Mouse (Mus musculus): ENCODE data around the gene Olfr1271. TPM values are rescaled to one million over a fixed set of nuclear protein-coding genes. Genes with fewer than 3 reads are reported as not detected.
"Not testable (repeated sequence)": the region's sequence is repeated elsewhere in the genome, so short reads cannot be mapped to it uniquely, and the experiment has no call there.

Gene Olfr1271
- not detected in 2 replicates for polyA plus RNA-seq (2014; fragmentation: Nextera tagmentation; extraction: Ambion mirVana)

DNA sequence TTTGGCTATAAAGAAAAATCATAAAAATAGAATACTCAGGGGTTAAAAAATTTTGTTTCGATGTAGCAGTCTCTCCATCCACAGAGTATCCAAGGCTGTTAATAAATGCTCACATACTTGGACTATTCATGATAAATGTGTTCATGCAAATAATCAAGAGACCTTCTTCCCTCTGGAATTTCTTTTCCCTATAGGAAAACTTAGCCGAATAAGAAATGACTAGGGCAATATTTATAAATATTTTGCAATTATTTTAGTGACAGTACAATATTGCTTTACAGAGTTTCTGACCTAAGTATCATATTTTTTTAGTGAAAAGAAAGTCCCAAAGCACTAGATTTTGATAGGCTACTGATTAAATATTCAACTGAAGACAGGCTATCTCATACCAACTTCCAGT lies at the start of gene Olfr1271:
Gene Olfr1271, minus strand, starts transcription at position 101 of the 400 bp plus-strand sequence.
- DNase-seq (ENCODE audit: low spot score) (no peak), ATAC-seq (ENCODE audit: low FRiP score) (no peak)
- Histone ChIP-seq H3K4me1 (replicated peaks; ENCODE audit: control insufficient read depth, insufficient read depth, low read length) (no peaks in the 10 kb centered on the region), H3K27ac (no peak within 1 kb of the TSS), H3K27me3 (ENCODE audit: control insufficient read depth, insufficient read depth, low read length) (no peaks in the 10 kb centered on the region), H3K9me3 (ENCODE audit: control insufficient read depth, low read length) (no peaks in the 10 kb centered on the region), H3K4me2 (replicated peaks) (no peak within 1 kb of the TSS), H3K4me3 (replicated peaks; ENCODE audit: low read length) (no peak within 1 kb of the TSS), H3K9ac (no peak within 1 kb of the TSS), H3K36me3 (replicated peaks; ENCODE audit: control insufficient read depth, insufficient read depth) (no peaks in the 10 kb centered on the region)
- WGBS, result 91% methylated on average over 2 of the region's 2 CpGs

GRCm38 (mm10) chr2:90292741-90293140 lies 21.9 kb upstream of the Olfr1271 start, which contains the start of gene Olfr1272:
Gene Olfr1272, minus strand, starts transcription at chr2:90292841.
- WGBS, result 77% methylated on average over 6 of the region's 6 CpGs
- no peaks in the 10 kb centered on the region for H3K9me3 ChIP-seq (ENCODE audit: control insufficient read depth, low read length)
- H3K9ac ChIP-seq, result no peak within 1 kb of the TSS
- ATAC-seq (ENCODE audit: low FRiP score), result no peak
- no peaks in the 10 kb centered on the region for H3K4me1 ChIP-seq (replicated peaks; ENCODE audit: control insufficient read depth, insufficient read depth, low read length)
- no peak for DNase-seq (ENCODE audit: low spot score)
- no peak within 1 kb of the TSS for H3K27ac ChIP-seq
- H3K36me3 ChIP-seq (replicated peaks; ENCODE audit: control insufficient read depth, insufficient read depth), result no peaks in the 10 kb centered on the region
- H3K4me3 ChIP-seq (replicated peaks; ENCODE audit: low read length), result no peak within 1 kb of the TSS
- H3K27me3 ChIP-seq (ENCODE audit: control insufficient read depth, insufficient read depth, low read length), result no peaks in the 10 kb centered on the region
- H3K4me2 ChIP-seq (replicated peaks), result no peak within 1 kb of the TSS

DNA sequence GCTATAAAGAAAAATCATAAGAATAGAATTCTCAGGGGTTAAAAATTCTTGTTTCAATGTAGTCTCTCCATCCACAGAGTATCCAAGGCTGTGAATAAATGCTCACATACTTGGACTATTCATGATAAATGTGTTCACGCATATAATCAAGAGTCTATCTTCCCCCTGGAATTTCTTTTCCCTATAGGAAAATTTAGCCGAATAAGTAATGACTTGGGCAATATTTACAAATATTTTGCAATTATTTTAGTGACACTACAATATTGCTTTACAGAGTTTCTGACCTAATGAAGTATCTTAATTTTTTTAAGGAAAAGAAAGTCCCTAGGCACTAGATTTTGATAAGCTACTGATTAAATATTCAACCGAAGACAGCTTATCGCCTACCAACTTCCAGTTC lies 13.3 kb downstream of the Olfr1271 start, which contains the start of gene Olfr142:
Gene Olfr142, minus strand, starts transcription at position 101 of the 400 bp plus-strand sequence.
- Histone ChIP-seq H3K27ac (no peak within 1 kb of the TSS), H3K9me3 (ENCODE audit: control insufficient read depth, low read length) (no peaks in the 10 kb centered on the region), H3K4me3 (replicated peaks; ENCODE audit: low read length) (no peak within 1 kb of the TSS), H3K27me3 (ENCODE audit: control insufficient read depth, insufficient read depth, low read length) (no peaks in the 10 kb centered on the region), H3K36me3 (replicated peaks; ENCODE audit: control insufficient read depth, insufficient read depth) (no peaks in the 10 kb centered on the region), H3K4me1 (replicated peaks; ENCODE audit: control insufficient read depth, insufficient read depth, low read length) (no peaks in the 10 kb centered on the region), H3K9ac (no peak within 1 kb of the TSS), H3K4me2 (replicated peaks) (no peak within 1 kb of the TSS)
- 88% methylated on average over 4 of the region's 4 CpGs for WGBS
- ATAC-seq (ENCODE audit: low FRiP score), result no peak
- no peak for DNase-seq (ENCODE audit: low spot score)

DNA sequence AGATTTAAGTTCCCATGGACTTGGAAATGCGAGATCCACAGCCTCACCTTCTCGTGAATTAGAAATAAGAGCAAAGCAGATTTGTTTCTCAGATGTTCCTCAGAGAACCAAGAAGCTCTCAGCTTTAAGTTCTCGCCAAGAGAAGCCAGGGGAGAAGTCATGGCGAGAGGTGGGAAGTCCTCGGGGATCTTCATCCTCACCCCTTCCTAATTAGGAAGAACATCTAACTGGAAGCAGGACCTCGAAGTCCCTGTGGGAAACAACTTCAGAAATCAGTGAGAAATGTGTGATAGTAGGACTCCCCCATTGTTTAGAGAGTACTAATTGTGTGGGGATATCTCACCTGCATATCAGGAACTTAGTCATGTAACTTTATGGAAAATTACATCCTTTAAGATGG lies 46.4 kb downstream of the Olfr1271 start, which contains the start of gene Olfr1506:
Gene Olfr1506, minus strand, starts transcription at position 101 of the 400 bp plus-strand sequence.
- H3K9ac ChIP-seq; DNase-seq (ENCODE audit: low spot score); H3K4me1 ChIP-seq (replicated peaks; ENCODE audit: control insufficient read depth, insufficient read depth, low read length); H3K9me3 ChIP-seq (ENCODE audit: control insufficient read depth, low read length); H3K4me2 ChIP-seq (replicated peaks); H3K36me3 ChIP-seq (replicated peaks; ENCODE audit: control insufficient read depth, insufficient read depth); ATAC-seq (ENCODE audit: low FRiP score); H3K27ac ChIP-seq; H3K27me3 ChIP-seq (ENCODE audit: control insufficient read depth, insufficient read depth, low read length); H3K4me3 ChIP-seq (replicated peaks; ENCODE audit: low read length): not testable (repeated sequence)
- WGBS, result no CpG with 5 or more reads among the region's 6 CpGs

Other genes with a start within 250 kb of the Olfr1271 start
- not detected in 2 replicates for gene Olfr1264, start 245.5 kb downstream of the Olfr1271 start, polyA plus RNA-seq (2014; fragmentation: Nextera tagmentation; extraction: Ambion mirVana)
- gene Olfr1265, start 235.7 kb downstream of the Olfr1271 start, polyA plus RNA-seq (2014; fragmentation: Nextera tagmentation; extraction: Ambion mirVana), result not detected in 2 replicates
- gene Olfr140, start 207.4 kb downstream of the Olfr1271 start, polyA plus RNA-seq (2014; fragmentation: Nextera tagmentation; extraction: Ambion mirVana), result not detected in 2 replicates
- not detected in 2 replicates for gene Olfr1269, start 149.6 kb downstream of the Olfr1271 start, polyA plus RNA-seq (2014; fragmentation: Nextera tagmentation; extraction: Ambion mirVana)
- gene Olfr32, start 128.7 kb downstream of the Olfr1271 start, polyA plus RNA-seq (2014; fragmentation: Nextera tagmentation; extraction: Ambion mirVana), result not detected in 2 replicates
- not detected in 2 replicates for gene Olfr1270, start 117.9 kb downstream of the Olfr1271 start, polyA plus RNA-seq (2014; fragmentation: Nextera tagmentation; extraction: Ambion mirVana)
- not detected in 2 replicates for gene Olfr1506, start 46.5 kb downstream of the Olfr1271 start, polyA plus RNA-seq (2014; fragmentation: Nextera tagmentation; extraction: Ambion mirVana)
- gene Olfr142, start 13.4 kb downstream of the Olfr1271 start, polyA plus RNA-seq (2014; fragmentation: Nextera tagmentation; extraction: Ambion mirVana), result not detected in 2 replicates
- not detected in 2 replicates for gene Olfr1272, start 21.8 kb upstream of the Olfr1271 start, polyA plus RNA-seq (2014; fragmentation: Nextera tagmentation; extraction: Ambion mirVana)
- gene Gm13769, start 51.2 kb upstream of the Olfr1271 start, polyA plus RNA-seq (2014; fragmentation: Nextera tagmentation; extraction: Ambion mirVana), result not detected in 2 replicates
- gene Olfr1274-ps, start 127.7 kb upstream of the Olfr1271 start, polyA plus RNA-seq (2014; fragmentation: Nextera tagmentation; extraction: Ambion mirVana), result not detected in 2 replicates

All from hindbrain, embryonic 14.5 days (tissue).